14 mouse cellular contexts compared by ENCODE assay signal in genomic region chr12:100214738-100215137, GRCm38 (mm10). TPM values are rescaled to one million over a fixed set of nuclear protein-coding genes. Genes with fewer than 3 reads are reported as not detected.
DNase-seq lines count a peak whose midpoint lies in the region; ATAC-seq and TF ChIP-seq lines count a peak whose summit lies in the region.
"Had no signal": no experiment of that assay in that cellular context is flagged by ENCODE, and none has a peak within 500 bp of the region (broad histone marks: within the 10 kb centered on the region; RNA-seq: fewer than 3 reads in every experiment).

No protein-coding gene starts in this region.

- H3K4me3 ChIP-seq in midbrain, postnatal 0 days (ENCODE audit: low read depth, low read length), result no peak overlapping the region
- H3K4me3 ChIP-seq in midbrain, embryonic 16.5 days (ENCODE audit: low read depth, low read length), result no peak overlapping the region
- H3K4me3 ChIP-seq: erythroblast, embryonic 14.5 days; limb, embryonic 12.5 days; midbrain, embryonic 13.5 days; neural tube, embryonic 12.5 days had no signal

- no peak for TF ChIP-seq CTCF in midbrain, postnatal 0 days (IDR thresholded peaks at IDR 0.05)

- H3K27ac ChIP-seq in midbrain, postnatal 0 days (ENCODE audit: low read depth, low read length), result no peak overlapping the region
- H3K27ac ChIP-seq in midbrain, embryonic 16.5 days (ENCODE audit: low read length), result no peak overlapping the region
- H3K27ac ChIP-seq: limb, embryonic 12.5 days; midbrain, embryonic 13.5 days; neural tube, embryonic 12.5 days had no signal

- ATAC-seq in frontal cortex, adult (ENCODE audit: low TSS enrichment), result peak; percentile 54
- ATAC-seq in midbrain, postnatal 0 days (ENCODE audit: low FRiP score), result no peak
- ATAC-seq in midbrain, embryonic 16.5 days, result no peak
- ATAC-seq: activated CD4-positive, CD25-positive, alpha-beta regulatory T cell, adult 4 months; midbrain, embryonic 13.5 days had no signal

- DNase-seq in frontal cortex, postnatal 25 days (ENCODE audit: low spot score in 2 of 2), result no peak
- DNase-seq in midbrain, postnatal 0 days (ENCODE audit: low spot score), result peak; percentile 38
- peak; percentile 75 for DNase-seq in kidney, postnatal 14 days
- DNase-seq in telencephalon, adult 2 months (ENCODE audit: low read depth, low spot score), result peak; percentile 84
- no peak for DNase-seq in thymus, adult 18-20 months
- DNase-seq in ovary, postnatal 10 days (ENCODE audit: low spot score), result no peak
- DNase-seq: heart, postnatal 4 days had no signal

- no peaks in the 10 kb centered on the region for H3K9me3 ChIP-seq in midbrain, postnatal 0 days (ENCODE audit: low read length)
- no peaks in the 10 kb centered on the region; the same call in 1 of the 2 replicates for H3K9me3 ChIP-seq in midbrain, embryonic 16.5 days (replicated peaks; ENCODE audit: control insufficient read depth, low read length, poor library complexity, severe bottlenecking)
- H3K9me3 ChIP-seq: neural tube, embryonic 12.5 days had no signal

- no peak overlapping the region for H3K9ac ChIP-seq in midbrain, postnatal 0 days (replicated peaks; ENCODE audit: low read length, poor library complexity, severe bottlenecking)
- no peak overlapping the region for H3K9ac ChIP-seq in midbrain, embryonic 16.5 days (ENCODE audit: low read depth, low read length)
- H3K9ac ChIP-seq: limb, embryonic 12.5 days; midbrain, embryonic 13.5 days; neural tube, embryonic 12.5 days had no signal

- H3K4me2 ChIP-seq in midbrain, postnatal 0 days (ENCODE audit: low read depth, low read length, poor library complexity, severe bottlenecking), result no peak overlapping the region
- no peak overlapping the region for H3K4me2 ChIP-seq in midbrain, embryonic 16.5 days (ENCODE audit: low read length)
- H3K4me2 ChIP-seq: limb, embryonic 12.5 days; midbrain, embryonic 13.5 days; neural tube, embryonic 12.5 days had no signal

- no peaks in the 10 kb centered on the region for H3K4me1 ChIP-seq in midbrain, postnatal 0 days (ENCODE audit: insufficient read depth, low read length)
- peaks cover 2% of the 10 kb centered on the region; the same call in 1 of the 2 replicates for H3K4me1 ChIP-seq in midbrain, embryonic 16.5 days (ENCODE audit: control insufficient read depth, insufficient read depth, low read length)
- H3K4me1 ChIP-seq: limb, embryonic 12.5 days; neural tube, embryonic 12.5 days had no signal

- H3K27me3 ChIP-seq in midbrain, postnatal 0 days (ENCODE audit: insufficient read depth, low read length), result no peaks in the 10 kb centered on the region
- H3K27me3 ChIP-seq in midbrain, embryonic 16.5 days (ENCODE audit: control insufficient read depth, insufficient read depth, low read depth, low read length), result no peaks in the 10 kb centered on the region
- H3K27me3 ChIP-seq: limb, embryonic 12.5 days; midbrain, embryonic 13.5 days; neural tube, embryonic 12.5 days had no signal

- 72% methylated on average over 3 of the region's 3 CpGs for WGBS in midbrain, postnatal 0 days
- WGBS in midbrain, embryonic 16.5 days, result 73% methylated on average over 3 of the region's 3 CpGs

- peaks cover 1% of the 10 kb centered on the region; the same call in 1 of the 2 replicates for H3K36me3 ChIP-seq in midbrain, postnatal 0 days (ENCODE audit: insufficient read depth, low read length)
- peaks cover 3% of the 10 kb centered on the region for H3K36me3 ChIP-seq in midbrain, embryonic 16.5 days (ENCODE audit: control insufficient read depth, insufficient read depth, low read length)

RNA-seq across cellular contexts. Expression of gene Calm1, which starts 15.5 kb away (rescaled TPM):
- 1,086 and 1,419 TPM in 2 replicates for total RNA-seq in midbrain, postnatal 0 days (2014; rRNA removed)
- polyA plus RNA-seq in midbrain, postnatal 0 days (2015; fragmentation: Nextera tagmentation; extraction: Ambion mirVana), result 4,369 and 4,581 TPM in 2 replicates
- polyA plus RNA-seq in midbrain, embryonic 16.5 days (2015; fragmentation: Nextera tagmentation; extraction: Ambion mirVana), result 2,757 and 3,016 TPM in 2 replicates

RNA-seq across cellular contexts. Expression of gene Nrde2, which starts 55.3 kb away (rescaled TPM):
- 13.9 and 23.4 TPM in 2 replicates for total RNA-seq in midbrain, postnatal 0 days (2014; rRNA removed)
- polyA plus RNA-seq in midbrain, postnatal 0 days (2015; fragmentation: Nextera tagmentation; extraction: Ambion mirVana), result 12.9 and 13.1 TPM in 2 replicates
- polyA plus RNA-seq in midbrain, embryonic 16.5 days (2015; fragmentation: Nextera tagmentation; extraction: Ambion mirVana), result 11.7 and 12.7 TPM in 2 replicates

Comparison
In these comparisons a context has a peak if more than half of its experiments do, and no peak if none do; other contexts are left out.
1. DNase-seq: peak in midbrain, postnatal 0 days (single experiment), kidney, postnatal 14 days (single experiment) and telencephalon, adult 2 months (single experiment); none in frontal cortex, postnatal 25 days (0 of 2), thymus, adult 18-20 months (0 of 2) and ovary, postnatal 10 days (single experiment).